Mouse (Mus musculus) ES-E14 (cell line): ENCODE results near the gene Fga. TPM values are rescaled to one million over a fixed set of nuclear protein-coding genes. Genes with fewer than 3 reads are reported as not detected.

Experiments used
- DNase-seq: peaks from one replicate; pipeline ENCODE4 v3.0.0-alpha.2; 2013; ENCODE audit warnings: low read depth, low spot score
- H3K27ac ChIP-seq: 2 replicates; pipeline ENCODE4 v1.5.1; 2012; ENCODE audit warnings: low read depth, mild to moderate bottlenecking, low read length, moderate library complexity, mixed read lengths; ENCODE audit not compliant: poor library complexity, insufficient read depth, severe bottlenecking
- H3K36me3 ChIP-seq: 2 replicates; pipeline ENCODE4 v1.6.1; 2012; ENCODE audit warnings: mild to moderate bottlenecking, low read length, moderate library complexity, mixed read lengths; ENCODE audit not compliant: control insufficient read depth, poor library complexity, insufficient read depth, severe bottlenecking
- H3K4me1 ChIP-seq, 2 experiments: fragments of 150-350 bp in 1 of 2; sonication (generic) in 1 of 2; 2 replicates each; pipeline ENCODE4 v1.6.1; 2012; ENCODE audit warnings: low read length in 2 of 2, mild to moderate bottlenecking in 1 of 2, mixed read lengths in 1 of 2; ENCODE audit not compliant: control insufficient read depth in 2 of 2, insufficient read depth in 2 of 2, poor library complexity in 1 of 2
- H3K4me3 ChIP-seq, 2 experiments: fragments of 150-350 bp in 1 of 2; sonication (generic) in 1 of 2; 2 replicates each; pipeline ENCODE4 v1.5.1; 2012; ENCODE audit warnings: low read length in 2 of 2, low read depth in 1 of 2, mild to moderate bottlenecking in 1 of 2, mixed read lengths in 1 of 2; ENCODE audit not compliant: insufficient read depth in 1 of 2, poor library complexity in 1 of 2, severe bottlenecking in 1 of 2
- H3K9ac ChIP-seq: 2 replicates; pipeline ENCODE4 v1.6.1; 2012; ENCODE audit warnings: low read depth, mild to moderate bottlenecking, low read length, mixed read lengths; ENCODE audit not compliant: poor library complexity, insufficient read depth, severe bottlenecking
- H3K9me3 ChIP-seq: fragments of 150-350 bp; sonication (generic); 2 replicates; pipeline ENCODE4 v1.6.1; 2012; ENCODE audit warnings: low read depth, mild to moderate bottlenecking, low read length; ENCODE audit not compliant: control insufficient read depth, insufficient read depth
- CHD2 ChIP-seq: IDR thresholded peaks from 2 replicates; pipeline ENCODE4 v1.6.1; 2014; ENCODE audit warnings: mild to moderate bottlenecking, low read depth, low read length, inconsistent platforms
- HCFC1 ChIP-seq: IDR thresholded peaks from 2 replicates; pipeline ENCODE4 v1.6.1; 2012; ENCODE audit warnings: low read length, inconsistent platforms, borderline replicate concordance; ENCODE audit not compliant: insufficient read depth
- MAFK ChIP-seq: IDR thresholded peaks from 2 replicates; pipeline ENCODE4 v1.6.1; 2014; ENCODE audit warnings: mild to moderate bottlenecking, low read depth, low read length, inconsistent platforms; ENCODE audit not compliant: insufficient read depth
- ZC3H11A ChIP-seq: IDR thresholded peaks from 2 replicates; pipeline ENCODE4 v1.6.1; 2012; ENCODE audit warnings: low read depth, mild to moderate bottlenecking, inconsistent platforms, low read length, borderline replicate concordance
- ZNF384 ChIP-seq: IDR thresholded peaks from 2 replicates; pipeline ENCODE4 v1.6.1; 2012; ENCODE audit warnings: low read depth, low read length, inconsistent platforms
- in situ Hi-C, 2 experiments: fragments of 600-800 bp; cut with MboI; formaldehyde crosslinking; loops; one replicate each; pipeline ENCODE4 v1.15.1; 2025; ENCODE audit warnings: low sequenced_read_pairs in 2 of 2, inconsistent platforms in 1 of 2; ENCODE audit not compliant: unreplicated experiment in 2 of 2
- total RNA-seq: library from RNA; depleted of rRNA; stranded (reverse); fragments of 300-350 nt; gene quantifications from 2 replicates; pipeline ENCODE4 v1.2.3, GENCODE M21; 2012; rRNA removed

Fga gene
- total RNA-seq, 1 experiment, result not detected

- H3K36me3 ChIP-seq, result peaks cover 38% of the 10 kb centered on the region
- DNase-seq, result no peak
- in situ Hi-C loops, result loop anchor here in 1 of 2 experiments (25.0 kb wide), 1 partner anchor 706 kb away; the partner anchor contains the start of gene Map9
- H3K4me1 ChIP-seq, result no peaks in the 10 kb centered on the region
- no peak overlapping the region for H3K27ac ChIP-seq
- no peak overlapping the region for H3K4me3 ChIP-seq
- H3K9me3 ChIP-seq, result no peaks in the 10 kb centered on the region
- TF ChIP-seq MAFK (no peak), ZNF384 (no peak), CHD2 (no peak), HCFC1 (no peak), ZC3H11A (no peak)
- no peak overlapping the region for H3K9ac ChIP-seq
Observed at GRCm38 (mm10) chr3:83067920-83068319, 42.0 kb downstream of the Fga start.

GRCm38 (mm10) chr3:83068869-83069268 lies 43.0 kb downstream of the Fga start:
- in situ Hi-C loops, result loop anchor here in 1 of 2 experiments (25.0 kb wide), 1 partner anchor 707 kb away; the partner anchor contains the start of gene Map9
- TF ChIP-seq HCFC1 (no peak), CHD2 (no peak), MAFK (no peak), ZNF384 (no peak), ZC3H11A (no peak)
- peaks cover 34% of the 10 kb centered on the region for H3K36me3 ChIP-seq

GRCm38 (mm10) chr3:83070231-83070630 lies 44.4 kb downstream of the Fga start:
- H3K27ac ChIP-seq, result no peak overlapping the region
- DNase-seq, result no peak
- in situ Hi-C loops, result loop anchor here in 1 of 2 experiments (25.0 kb wide), 1 partner anchor 708 kb away; the partner anchor contains the start of gene Map9
- H3K36me3 ChIP-seq, result peaks cover 32% of the 10 kb centered on the region
- no peaks in the 10 kb centered on the region for H3K4me1 ChIP-seq
- no peak overlapping the region for H3K9ac ChIP-seq
- no peak overlapping the region for H3K4me3 ChIP-seq
- TF ChIP-seq MAFK (no peak), HCFC1 (no peak), CHD2 (no peak), ZC3H11A (no peak), ZNF384 (no peak)
- no peaks in the 10 kb centered on the region for H3K9me3 ChIP-seq

More at GRCm38 (mm10) chr3:83068869-83069268, 43.0 kb downstream of the Fga start:
- no peaks in the 10 kb centered on the region for H3K4me1 ChIP-seq
- H3K9me3 ChIP-seq, result no peaks in the 10 kb centered on the region
- DNase-seq, result no peak
- no peak overlapping the region for H3K9ac ChIP-seq
- H3K27ac ChIP-seq, result no peak overlapping the region
- H3K4me3 ChIP-seq, result no peak overlapping the region

- no peak overlapping the region for H3K27ac ChIP-seq
- no peak for TF ChIP-seq HCFC1
- H3K36me3 ChIP-seq, result no peaks in the 10 kb centered on the region; the same call in 1 of the 2 replicates
- no peaks in the 10 kb centered on the region for H3K9me3 ChIP-seq
- DNase-seq, result no peak
- H3K9ac ChIP-seq, result no peak overlapping the region
- 0 out of 4 replicates have a peak, but pooled peaks cover 0 to 2% of the 10 kb centered on the region in 2 experiments for H3K4me1 ChIP-seq
- in situ Hi-C loops, result no loop called here
- H3K4me3 ChIP-seq, result no peak overlapping the region
Observed at GRCm38 (mm10) chr3:83076563-83076962, 50.7 kb downstream of the Fga start.

- Histone ChIP-seq H3K27ac (no peak overlapping the region), H3K4me1 (0 out of 4 replicates have a peak, but pooled peaks cover 0 to 2% of the 10 kb centered on the region in 2 experiments), H3K9ac (no peak overlapping the region), H3K9me3 (no peaks in the 10 kb centered on the region), H3K36me3 (no peaks in the 10 kb centered on the region), H3K4me3 (0 out of 4 replicates have a peak overlapping the region, but pooled peaks of 1 of the 2 experiments have one; percentile 45)
- in situ Hi-C loops, result no loop called here
- no peak for TF ChIP-seq HCFC1
- no peak for TF ChIP-seq CHD2
- TF ChIP-seq MAFK, result no peak
- peak; percentile 77 for TF ChIP-seq ZC3H11A
- no peak for TF ChIP-seq ZNF384
- peak; percentile 60 for DNase-seq
Observed at GRCm38 (mm10) chr3:83080567-83081055, 54.7 kb downstream of the Fga start.

Other genes with a start within 250 kb of the Fga start
- 1.0 and 2.9 TPM in 2 replicates for gene Rbm46, start 149.6 kb upstream of the Fga start, total RNA-seq
- gene Lrat, start 122.1 kb upstream of the Fga start, total RNA-seq, result 0.05 and 0.09 TPM in 2 replicates
- 0.45 and 0.48 TPM in 2 replicates for gene Fgg, start 18.4 kb upstream of the Fga start, total RNA-seq
- not detected in 2 replicates for gene Fgb, start 23.8 kb downstream of the Fga start, total RNA-seq
- 71.4 and 81.7 TPM in 2 replicates for gene Plrg1, start 29.4 kb downstream of the Fga start, total RNA-seq
- 0.22 and 0.32 TPM in 2 replicates for gene Dchs2, start 101.9 kb downstream of the Fga start, total RNA-seq